Mouse (Mus musculus) spleen, postnatal 14 days (tissue): Measurements from ENCODE around the gene Ttc7b.

ENCODE experiments used
- DNase-seq, 2 experiments: peaks; one replicate each; pipeline ENCODE4 v3.0.0; 2021 to 2022; ENCODE audit warnings: low spot score in 2 of 2

Gene Ttc7b

DNA sequence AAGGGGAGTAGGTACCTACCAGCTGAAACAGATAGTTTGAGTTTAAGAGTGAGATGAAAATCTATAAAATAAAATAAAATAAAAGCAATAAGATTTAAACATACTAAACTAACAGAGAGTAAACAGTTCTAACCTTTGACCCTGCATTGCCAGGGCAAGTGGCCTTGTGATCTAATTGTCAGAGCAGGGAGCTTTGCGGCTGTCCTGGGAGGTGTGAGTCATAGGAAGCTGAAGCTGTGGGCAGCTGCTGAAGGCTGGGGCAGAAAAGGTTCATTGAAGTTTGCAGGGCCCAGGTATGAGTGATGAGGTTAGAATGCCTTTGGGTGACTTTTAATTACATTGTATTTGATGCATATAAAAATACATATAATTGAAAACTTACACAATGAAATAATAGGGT lies 5.3 kb upstream of the Ttc7b start:
- DNase-seq, result no peak

DNA sequence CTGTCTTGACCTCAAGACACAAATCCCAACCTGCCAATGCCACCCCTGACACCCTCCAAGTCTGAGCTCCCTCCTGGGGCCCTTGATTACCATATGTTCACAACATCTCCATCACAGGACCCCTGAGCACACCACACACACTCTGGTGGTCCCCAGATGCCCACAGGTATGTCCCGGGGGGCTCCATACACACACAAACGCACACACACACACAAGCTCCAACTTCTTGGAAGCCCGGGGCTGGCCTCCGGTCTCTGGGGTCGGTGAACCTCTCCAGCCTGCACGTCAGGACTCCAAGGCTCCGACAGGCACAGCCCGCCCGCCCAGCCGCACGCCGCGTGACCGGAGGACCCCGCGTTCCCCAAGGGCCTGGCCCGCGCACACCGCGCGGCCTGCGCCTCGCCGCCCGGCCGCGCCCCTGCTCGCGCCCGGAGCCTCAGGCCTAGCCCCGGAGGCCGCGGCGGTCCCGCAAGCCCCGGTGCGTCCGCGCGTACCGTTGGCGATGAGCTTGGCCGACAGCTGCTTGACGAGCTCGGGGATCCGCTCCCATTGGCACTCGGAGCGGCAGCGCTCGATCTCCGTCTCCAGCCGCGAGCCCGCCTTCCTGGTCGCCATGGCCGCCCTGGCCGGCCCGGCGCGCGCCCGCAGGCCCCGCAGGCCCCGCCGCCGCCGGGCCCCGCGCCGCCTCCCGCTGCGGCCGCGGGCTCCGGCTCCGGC lies 391 bp downstream of the Ttc7b start:
- peak in 1 of 2 experiments; percentile 21 for DNase-seq

DNA sequence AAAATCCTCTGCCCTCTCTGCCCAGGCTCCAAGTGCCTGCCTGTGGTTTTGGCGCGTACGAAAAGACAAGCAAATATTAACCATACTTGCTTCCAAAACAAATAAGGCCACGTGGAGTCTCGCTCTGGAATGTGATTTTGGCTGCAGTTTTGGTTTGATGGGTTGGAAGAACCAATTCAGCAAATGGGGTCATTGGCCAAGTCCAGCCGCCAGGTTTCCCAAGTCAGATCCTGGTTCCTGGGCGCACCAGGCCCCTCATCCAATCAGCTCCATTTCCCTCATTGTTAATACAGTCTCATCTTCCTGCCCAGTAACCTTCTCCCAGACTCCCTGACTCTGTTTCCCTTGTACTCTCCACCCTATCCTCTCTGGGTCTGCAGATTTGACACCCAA lies 946 bp downstream of the Ttc7b start:
- no peak for DNase-seq

DNA sequence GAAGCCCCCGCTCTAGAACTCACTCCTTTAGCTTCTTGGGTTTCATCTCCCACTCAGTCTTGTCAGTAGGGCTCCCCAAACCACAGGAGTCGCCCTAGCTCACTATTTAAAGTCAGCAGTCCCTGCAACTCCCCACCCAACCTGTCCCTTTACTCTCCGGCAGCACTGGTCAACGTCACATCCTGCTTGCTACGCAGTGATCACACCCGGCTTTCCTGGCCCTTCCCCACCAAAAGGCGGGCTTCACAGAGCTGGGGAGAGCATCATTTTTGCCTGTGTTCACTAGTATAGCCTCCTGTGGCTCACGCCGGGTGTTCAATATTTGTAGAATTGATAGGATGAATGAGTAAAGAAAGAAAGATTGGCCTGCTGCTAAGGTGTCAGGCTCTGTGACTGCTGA lies 3.3 kb downstream of the Ttc7b start:
- no peak for DNase-seq

DNA sequence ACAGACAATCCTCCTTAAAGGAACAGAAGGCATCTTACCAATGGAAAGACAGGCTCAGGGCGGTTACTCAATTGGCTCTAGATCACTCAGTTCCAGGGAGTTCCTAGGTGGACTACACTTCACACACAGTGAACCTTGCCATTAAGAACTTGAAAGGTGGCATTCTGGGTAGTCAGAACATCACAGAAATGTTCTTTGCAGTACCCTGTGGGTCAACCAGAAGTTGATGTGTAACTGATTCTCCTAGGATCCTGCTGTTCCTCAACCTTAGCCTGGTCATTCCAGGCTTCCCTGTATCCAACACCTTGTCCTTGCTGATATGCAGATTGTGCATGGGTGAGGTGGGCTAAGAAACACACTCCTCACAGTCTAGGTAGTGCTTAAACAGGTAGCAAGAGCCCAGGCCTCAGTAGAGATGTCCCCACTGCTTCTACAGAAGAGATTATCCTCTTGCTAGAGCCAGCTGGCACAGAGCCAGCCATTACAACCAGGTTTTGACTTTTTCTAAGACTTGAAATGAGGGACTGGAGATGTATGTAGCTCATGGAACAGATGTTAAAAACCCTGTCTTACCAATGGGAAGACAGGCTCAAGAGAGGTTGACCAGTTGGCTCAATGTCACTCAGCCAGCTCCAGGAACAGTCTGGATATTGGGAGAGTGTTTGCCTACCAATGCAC lies 4.3 kb downstream of the Ttc7b start:
- no peak for DNase-seq

DNA sequence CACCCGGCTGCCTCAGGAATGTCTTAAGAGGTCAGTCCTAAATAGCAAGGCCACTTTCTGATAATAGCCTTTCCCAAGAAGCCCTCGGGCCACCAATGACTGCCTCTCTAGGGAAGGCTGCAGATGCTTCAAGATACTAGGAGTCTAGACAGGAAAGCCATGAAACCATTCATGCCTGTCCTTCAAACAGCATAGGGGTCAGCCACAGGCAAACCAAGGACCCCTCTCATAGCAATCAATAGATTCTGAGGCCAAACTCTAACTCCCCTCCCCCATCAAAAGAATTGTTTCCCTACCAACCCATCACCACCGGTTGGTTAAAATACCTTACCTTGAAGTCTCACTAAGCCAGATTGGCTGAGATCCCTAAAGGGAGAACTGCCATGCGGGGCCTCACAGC lies 5.1 kb downstream of the Ttc7b start:
- no peak for DNase-seq

DNA sequence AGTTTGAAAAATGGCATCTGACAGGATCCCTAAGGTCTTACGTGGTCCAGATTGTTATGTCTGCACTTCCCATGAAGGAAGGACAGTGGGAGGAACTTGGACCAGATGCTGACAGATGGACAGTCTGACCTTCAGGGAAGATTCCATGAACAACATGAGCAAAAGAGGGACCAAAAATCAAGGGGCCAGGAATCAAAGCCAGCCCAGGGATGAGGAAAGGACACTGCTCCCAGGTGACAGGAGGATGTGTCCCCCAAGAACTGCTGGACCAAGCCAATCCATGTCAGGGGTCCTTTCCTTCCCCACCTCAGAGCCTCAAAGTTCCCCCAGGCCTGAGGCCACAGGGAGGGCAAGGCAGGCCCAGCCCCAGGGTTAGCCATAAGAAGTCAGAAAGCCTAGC lies 6.0 kb downstream of the Ttc7b start:
- no peak for DNase-seq

DNA sequence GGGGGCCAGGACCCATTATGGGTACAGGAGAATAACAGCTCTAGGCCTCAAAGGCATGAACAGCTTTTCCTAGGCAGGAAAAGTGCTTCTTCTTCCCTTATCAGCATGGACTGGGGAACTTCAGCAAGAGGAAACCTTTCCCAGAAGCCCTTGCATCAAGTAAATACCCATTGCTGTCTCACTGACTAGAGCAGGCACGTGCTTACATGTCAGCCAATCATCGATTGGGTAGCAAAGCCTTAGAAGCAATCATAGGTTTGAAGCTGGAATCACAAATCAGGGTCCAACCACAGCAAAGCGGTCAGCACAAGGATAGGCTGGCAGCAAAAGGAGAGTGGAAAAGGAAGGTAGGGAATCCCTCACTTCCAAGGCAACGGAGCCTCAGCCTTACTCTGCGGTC lies 7.5 kb downstream of the Ttc7b start:
- no peak for DNase-seq

DNA sequence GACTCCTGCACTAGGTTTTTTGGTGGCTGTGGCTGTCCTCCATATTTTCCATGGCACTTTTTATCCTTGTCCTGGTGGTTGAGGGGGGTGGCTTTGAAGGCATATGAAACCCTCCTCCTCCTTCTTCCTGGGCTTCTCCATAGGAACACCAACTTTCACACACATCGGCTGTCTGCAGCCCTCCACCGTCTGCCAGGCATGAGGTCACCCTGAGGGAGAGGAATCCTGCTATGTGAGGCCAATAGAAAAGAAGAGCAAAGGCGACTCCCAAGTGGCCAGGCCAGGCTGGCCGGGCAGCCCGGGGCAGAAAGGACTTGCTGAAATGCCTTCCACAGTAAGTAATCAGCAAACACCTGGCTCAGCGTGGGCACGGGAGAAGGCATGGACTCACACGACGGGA lies 8.0 kb downstream of the Ttc7b start:
- no peak for DNase-seq

DNA sequence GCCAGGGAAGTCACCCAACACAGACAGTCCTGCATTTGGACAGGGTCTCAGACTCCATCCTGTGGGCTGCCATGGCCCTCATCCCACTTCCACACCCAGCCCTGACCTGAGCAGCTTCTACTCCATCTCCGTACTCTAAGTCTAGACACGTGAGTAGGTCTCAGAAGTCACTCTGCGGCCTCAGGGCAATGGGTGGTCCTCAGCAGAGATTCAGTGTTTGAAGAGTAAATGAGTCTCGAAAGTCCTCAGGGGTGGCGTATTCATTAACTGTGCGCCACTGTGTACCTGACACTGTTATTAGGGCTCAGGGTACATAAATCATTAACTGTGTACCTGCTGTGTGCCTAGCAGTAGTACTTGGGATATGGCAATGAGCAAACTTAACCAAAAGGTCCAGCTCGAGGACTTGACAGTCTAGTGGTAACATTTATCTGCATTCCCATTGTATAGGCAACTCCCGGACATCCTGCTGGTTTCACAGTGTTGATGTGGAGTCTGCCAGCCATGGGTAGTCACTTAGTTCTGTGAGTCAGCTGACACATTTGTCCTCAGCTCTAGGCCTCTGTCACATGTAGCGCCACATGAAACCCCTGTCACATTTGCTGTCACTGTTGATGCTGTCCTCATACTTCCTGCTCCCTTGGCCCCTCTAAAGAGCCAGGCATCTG lies 10.9 kb downstream of the Ttc7b start:
- DNase-seq, result no peak

DNA sequence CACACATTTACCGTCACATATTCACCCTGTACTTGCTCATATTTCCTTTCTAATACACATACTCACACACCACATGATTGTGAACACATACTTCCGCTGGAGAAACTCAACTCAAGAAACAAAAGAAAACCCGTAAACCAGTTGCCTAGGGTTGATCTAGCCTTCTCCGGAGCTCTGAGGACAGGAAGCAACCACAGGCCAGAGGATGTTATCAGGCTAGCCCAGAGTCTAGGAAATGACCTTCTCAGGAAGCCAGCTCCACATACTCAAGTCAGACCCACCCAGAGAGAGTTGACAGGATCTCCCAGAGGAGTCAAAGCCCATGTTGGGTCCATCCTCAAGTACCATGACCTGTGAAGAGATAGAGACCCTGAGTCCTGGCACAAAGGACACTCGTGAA lies 12.0 kb downstream of the Ttc7b start:
- DNase-seq, result no peak

DNA sequence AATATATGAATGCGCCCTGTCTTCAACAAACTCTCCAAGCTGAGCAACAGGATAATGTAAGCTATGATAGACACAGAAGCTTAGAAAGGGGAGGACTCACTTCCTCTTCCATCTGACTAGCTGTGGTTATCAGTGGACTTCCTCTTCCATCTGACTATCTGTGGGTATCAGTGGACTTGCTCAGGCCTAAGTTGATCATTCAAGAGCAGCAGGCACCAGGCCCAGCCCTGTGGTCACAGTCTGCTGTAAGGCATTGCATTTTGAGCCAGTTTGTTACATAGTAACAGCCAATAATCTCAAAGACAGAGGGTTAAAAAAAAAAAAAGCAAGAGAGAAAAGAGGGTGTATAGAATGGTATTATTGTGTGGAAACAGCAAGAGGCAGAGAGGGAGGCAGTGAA lies 15.1 kb downstream of the Ttc7b start:
- no peak for DNase-seq

DNA sequence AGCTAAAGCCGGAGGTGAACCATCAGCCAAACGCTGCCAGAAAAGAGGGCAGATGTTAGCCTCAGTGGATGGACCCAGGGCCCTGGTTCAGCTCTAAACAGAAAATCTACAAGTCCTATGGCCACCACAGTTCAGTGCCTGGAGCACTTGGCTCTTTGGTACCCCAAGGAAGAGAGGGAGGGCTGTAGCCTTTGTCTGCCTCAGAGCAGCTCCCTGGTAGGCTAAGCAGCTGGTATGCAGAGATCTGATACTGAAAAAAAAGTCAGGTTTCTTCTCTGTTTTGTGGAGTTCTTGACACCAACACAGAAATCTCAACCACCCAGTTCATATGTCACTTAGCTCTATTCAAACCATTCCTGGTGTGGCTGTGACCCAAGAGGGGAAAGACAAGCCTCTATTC lies 16.0 kb downstream of the Ttc7b start:
- DNase-seq, result no peak

DNA sequence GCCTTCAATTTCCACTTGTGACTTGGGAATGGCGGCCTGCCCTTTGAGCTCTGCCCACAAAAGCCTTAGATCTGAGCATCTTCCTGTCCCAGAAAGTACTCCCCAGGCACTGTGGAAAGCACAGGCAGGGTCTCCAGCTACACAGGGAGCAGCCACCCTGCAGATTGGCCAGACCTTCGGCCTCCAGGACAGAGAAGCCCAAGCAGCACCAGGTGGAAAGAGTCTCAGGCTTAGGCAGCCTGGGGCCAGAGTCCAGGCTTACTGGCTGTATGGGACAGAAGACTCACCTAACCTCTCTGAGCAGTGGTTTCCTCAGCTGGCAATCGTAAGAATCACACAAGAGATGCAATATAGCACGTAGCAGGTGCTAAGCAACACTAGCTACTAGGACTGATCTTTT lies 17.0 kb downstream of the Ttc7b start:
- DNase-seq, result no peak

DNA sequence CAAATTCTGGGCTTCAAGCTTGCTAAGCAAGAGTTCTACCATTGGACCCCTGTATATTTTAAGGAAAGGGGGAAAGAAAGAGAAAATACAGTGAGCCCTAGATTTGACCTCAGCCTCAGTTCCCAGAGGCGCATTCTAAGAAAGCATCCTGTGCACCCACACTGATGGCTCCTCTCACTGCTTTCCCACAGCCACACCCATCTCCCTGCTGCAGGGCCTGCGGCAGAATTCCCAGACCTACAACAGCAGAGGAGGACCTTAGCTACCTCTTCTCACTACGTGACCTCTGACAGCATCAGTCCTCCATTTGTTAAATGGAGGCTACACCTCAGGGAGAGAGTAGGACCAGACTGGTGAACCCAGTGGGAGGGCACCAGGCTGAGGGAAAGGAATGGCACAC lies 18.1 kb downstream of the Ttc7b start:
- DNase-seq, result no peak

DNA sequence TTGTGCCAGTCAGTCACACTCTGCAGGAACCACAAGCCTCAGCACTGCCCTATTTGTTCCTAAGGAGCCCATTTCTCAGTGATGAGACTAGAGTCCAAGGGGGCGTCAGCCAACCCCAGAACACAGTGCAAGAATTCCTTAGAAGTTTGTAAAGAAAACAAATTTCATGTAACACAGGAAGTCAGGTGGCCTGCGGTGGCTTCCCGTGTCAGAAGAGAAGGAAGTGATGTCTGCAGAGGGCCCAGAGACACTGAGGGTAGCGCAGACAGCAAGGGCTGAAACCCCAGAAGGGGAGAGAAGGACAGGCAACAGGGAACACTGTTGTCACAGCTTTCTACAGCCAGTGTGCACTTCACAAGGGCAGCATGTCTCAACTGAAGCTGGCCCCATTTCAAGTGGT lies 19.4 kb downstream of the Ttc7b start:
- DNase-seq, result no peak

DNA sequence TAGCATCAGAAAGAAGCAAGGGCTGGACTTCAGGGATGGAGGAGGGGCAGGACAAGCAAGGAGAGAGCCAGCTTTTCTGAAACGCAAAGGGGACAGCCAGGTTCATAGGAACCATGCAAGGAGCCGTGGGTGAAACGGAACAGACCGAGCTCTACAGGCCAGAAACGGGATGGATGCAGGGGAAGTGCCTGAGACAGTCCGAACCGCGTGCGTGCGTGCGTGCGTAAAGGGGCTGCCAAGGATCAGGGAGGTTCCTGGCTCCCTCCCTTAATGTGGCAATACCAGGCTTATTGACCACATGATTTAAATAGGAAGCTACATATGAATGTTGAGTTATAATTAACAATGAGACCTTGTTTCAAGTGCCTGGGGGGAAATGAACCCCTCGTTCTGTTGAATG lies 21.2 kb downstream of the Ttc7b start:
- no peak for DNase-seq

DNA sequence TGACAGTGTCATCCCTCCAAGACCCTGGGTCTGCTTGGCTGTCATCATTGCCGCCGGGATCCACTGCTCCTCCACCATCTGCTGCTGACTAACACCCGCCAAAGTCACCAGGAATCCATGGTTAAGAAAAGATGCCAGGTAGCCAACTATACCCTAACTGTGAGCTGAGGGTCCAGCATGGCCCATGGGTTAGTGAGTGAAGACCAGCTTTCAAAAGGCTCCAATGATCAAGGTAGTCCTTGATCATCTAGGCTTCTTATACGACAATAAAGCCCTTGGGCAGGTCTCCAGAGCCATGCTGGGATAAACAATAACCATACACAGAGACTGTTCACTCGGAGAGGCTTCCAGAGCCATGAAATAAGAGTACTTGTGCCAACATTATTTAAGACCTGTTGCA lies 22.6 kb downstream of the Ttc7b start:
- DNase-seq, result no peak

DNA sequence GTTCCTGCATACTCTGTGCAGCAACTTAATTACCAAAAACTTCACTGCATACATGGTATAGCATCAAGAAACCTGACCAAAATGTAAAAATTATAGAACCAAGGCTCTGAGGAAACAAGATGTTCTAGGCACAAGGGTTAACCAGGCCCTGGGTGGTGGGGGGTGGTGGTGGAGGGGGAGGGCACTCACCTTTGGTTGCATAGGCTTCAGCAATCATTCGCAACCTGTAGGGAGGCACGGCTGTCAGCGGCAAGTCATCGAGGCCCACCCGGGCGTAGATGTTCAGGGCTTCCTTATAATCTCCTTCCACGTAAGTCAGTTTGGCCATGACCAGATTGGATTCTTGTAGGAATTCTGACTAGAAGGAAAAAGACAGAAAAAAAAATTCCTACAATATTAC lies 25.5 kb downstream of the Ttc7b start:
- DNase-seq, result no peak

DNA sequence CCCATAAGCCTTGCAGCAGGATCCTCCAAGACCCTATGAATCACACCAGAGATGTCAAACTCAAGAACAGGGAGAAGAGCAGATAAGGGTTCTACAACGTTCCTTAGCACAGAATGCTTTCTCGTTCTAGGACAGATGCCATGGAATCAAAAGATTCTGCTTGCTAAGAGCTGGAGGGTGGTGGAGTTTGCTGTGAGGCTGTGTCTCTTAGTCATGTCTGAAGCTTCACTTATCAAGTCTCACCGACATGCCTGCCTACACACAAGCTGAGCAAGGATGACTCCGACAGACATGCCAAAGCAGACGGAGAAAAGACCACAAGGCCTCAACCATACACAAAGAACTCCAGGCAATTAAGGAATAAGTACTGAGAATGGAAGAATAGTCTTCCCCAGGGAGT lies 27.4 kb downstream of the Ttc7b start:
- DNase-seq, result no peak

DNA sequence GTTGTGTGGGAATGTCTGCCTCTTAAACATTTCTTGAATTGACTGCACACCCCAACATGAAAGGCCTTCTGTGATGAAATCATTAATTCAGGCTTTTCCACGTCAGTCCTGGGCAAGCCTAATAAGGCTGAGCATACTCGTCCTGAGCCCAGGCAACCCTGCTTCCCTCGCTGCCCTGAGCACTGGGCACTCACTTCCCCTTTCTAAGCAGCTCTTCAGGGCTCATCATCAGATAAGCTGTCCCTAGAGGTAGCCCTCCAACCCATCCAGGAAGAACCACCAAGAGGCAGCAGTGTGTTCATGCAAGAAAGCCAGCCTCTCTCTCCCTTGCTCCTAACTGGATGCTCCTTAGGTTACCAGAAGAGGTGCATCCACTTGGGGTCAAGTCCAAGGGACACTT lies 27.9 kb downstream of the Ttc7b start:
- no peak for DNase-seq

DNA sequence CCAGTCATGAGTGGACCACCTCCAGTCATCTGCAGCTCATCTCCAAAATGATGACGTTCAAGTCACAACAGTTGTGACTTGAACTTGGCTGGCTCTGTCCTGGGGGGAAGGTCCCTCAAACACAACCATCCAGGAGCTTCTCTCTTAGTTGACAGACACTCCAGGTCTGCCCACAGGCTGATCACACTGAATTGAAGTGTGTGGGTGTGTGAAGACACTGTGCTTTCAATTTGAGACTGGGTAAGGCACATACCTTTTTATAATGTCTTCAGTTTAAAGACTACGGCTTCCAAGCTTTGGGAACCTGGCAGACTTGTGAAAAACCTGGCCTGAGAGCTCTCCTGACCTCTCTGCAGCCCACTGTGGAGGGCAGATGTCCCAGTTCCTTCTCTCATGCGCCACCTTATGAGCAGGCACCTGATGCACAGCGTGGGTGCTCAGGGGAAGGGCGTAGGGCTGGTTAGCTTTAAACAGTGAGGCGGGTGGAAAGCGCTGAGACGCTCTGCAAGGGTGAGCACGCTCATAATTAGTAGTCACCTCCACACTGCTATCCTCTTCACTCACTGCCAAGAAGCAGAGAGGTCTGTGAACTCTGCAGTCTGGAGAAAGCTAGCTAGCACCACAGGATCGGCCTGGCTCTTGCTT lies 28.5 kb downstream of the Ttc7b start:
- DNase-seq, result no peak

DNA sequence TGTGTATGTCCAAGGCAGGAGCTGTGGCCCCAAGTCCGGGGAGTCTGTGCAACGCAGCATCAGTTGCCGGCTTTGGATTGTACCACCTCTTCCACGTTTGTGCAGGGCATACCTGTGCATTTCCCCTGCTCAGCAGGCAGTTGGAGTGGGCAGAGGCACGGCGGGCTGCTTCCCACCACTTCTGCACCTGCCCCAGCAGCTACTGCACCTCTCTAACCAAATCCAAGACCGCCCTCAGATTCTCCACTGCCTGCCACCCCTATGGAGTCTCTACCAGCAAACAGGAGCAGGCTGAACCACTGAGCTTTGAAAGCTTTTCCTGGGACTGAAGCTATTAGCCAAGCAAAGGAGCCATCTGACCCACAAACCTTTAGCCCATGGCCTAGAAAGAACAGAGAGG lies 30.8 kb downstream of the Ttc7b start:
- no peak for DNase-seq
